Mouse (Mus musculus): ENCODE measurements around the gene Nfyb. TPM values are rescaled to one million over a fixed set of nuclear protein-coding genes. Genes with fewer than 3 reads are reported as not detected.

Nfyb gene
- polyA plus RNA-seq, 1 experiment: 21.4 TPM

- TF ChIP-seq POLR2A (IDR thresholded peaks at IDR 0.05; ENCODE audit: control insufficient read depth, extremely low read depth, insufficient read depth, low read length, poor library complexity): no peak
- TF ChIP-seq CTCF (IDR thresholded peaks at IDR 0.05; ENCODE audit: borderline replicate concordance, control insufficient read depth, extremely low read depth, insufficient read depth, low read length, poor library complexity): no peak
- Histone ChIP-seq H3K27ac (ENCODE audit: control insufficient read depth, insufficient read depth, low read length) (no peak overlapping the region), H3K4me3 (ENCODE audit: control insufficient read depth, insufficient read depth, low read length) (no peak overlapping the region), H3K36me3 (ENCODE audit: control insufficient read depth, insufficient read depth, low read length) (peaks cover 56% of the 10 kb centered on the region), H3K27me3 (ENCODE audit: control insufficient read depth, insufficient read depth, low read length) (no peaks in the 10 kb centered on the region), H3K4me1 (replicated peaks; ENCODE audit: control insufficient read depth, insufficient read depth, low read length) (no peaks in the 10 kb centered on the region; the same call in 1 of the 2 replicates)
- 76% methylated on average over 6 of the region's 6 CpGs for WGBS
- no peak for DNase-seq
Measured at GRCm38 (mm10) chr10:82744296-82744695, 19.6 kb downstream of the Nfyb start.

GRCm38 (mm10) chr10:82742578-82742977, 21.4 kb downstream of the Nfyb start:
- TF ChIP-seq POLR2A (IDR thresholded peaks at IDR 0.05; ENCODE audit: control insufficient read depth, extremely low read depth, insufficient read depth, low read length, poor library complexity): no peak
- no peak for TF ChIP-seq CTCF (IDR thresholded peaks at IDR 0.05; ENCODE audit: borderline replicate concordance, control insufficient read depth, extremely low read depth, insufficient read depth, low read length, poor library complexity)
- Histone ChIP-seq H3K27ac (ENCODE audit: control insufficient read depth, insufficient read depth, low read length) (no peak overlapping the region), H3K27me3 (ENCODE audit: control insufficient read depth, insufficient read depth, low read length) (no peaks in the 10 kb centered on the region), H3K4me1 (replicated peaks; ENCODE audit: control insufficient read depth, insufficient read depth, low read length) (no peaks in the 10 kb centered on the region; the same call in 1 of the 2 replicates), H3K4me3 (ENCODE audit: control insufficient read depth, insufficient read depth, low read length) (no peak overlapping the region), H3K36me3 (ENCODE audit: control insufficient read depth, insufficient read depth, low read length) (peaks cover 55% of the 10 kb centered on the region)
- WGBS: 100% methylated on average over 1 of the region's 1 CpGs
- no peak for DNase-seq

- Histone ChIP-seq H3K36me3 (ENCODE audit: control insufficient read depth, insufficient read depth, low read length) (peaks cover 52% of the 10 kb centered on the region), H3K27me3 (ENCODE audit: control insufficient read depth, insufficient read depth, low read length) (no peaks in the 10 kb centered on the region), H3K27ac (ENCODE audit: control insufficient read depth, insufficient read depth, low read length) (no peak overlapping the region), H3K4me1 (replicated peaks; ENCODE audit: control insufficient read depth, insufficient read depth, low read length) (no peaks in the 10 kb centered on the region; the same call in 1 of the 2 replicates), H3K4me3 (ENCODE audit: control insufficient read depth, insufficient read depth, low read length) (no peak overlapping the region)
- 98% methylated on average over 4 of the region's 4 CpGs for WGBS
- DNase-seq: no peak
- TF ChIP-seq CTCF (IDR thresholded peaks at IDR 0.05; ENCODE audit: borderline replicate concordance, control insufficient read depth, extremely low read depth, insufficient read depth, low read length, poor library complexity) (no peak), POLR2A (IDR thresholded peaks at IDR 0.05; ENCODE audit: control insufficient read depth, extremely low read depth, insufficient read depth, low read length, poor library complexity) (no peak)
Measured at GRCm38 (mm10) chr10:82741876-82742275, 22.1 kb downstream of the Nfyb start.

GRCm38 (mm10) chr10:82741354-82741753, 22.6 kb downstream of the Nfyb start:
- Histone ChIP-seq H3K4me1 (replicated peaks; ENCODE audit: control insufficient read depth, insufficient read depth, low read length) (no peaks in the 10 kb centered on the region; the same call in 1 of the 2 replicates), H3K4me3 (ENCODE audit: control insufficient read depth, insufficient read depth, low read length) (no peak overlapping the region), H3K27me3 (ENCODE audit: control insufficient read depth, insufficient read depth, low read length) (no peaks in the 10 kb centered on the region), H3K27ac (ENCODE audit: control insufficient read depth, insufficient read depth, low read length) (no peak overlapping the region), H3K36me3 (ENCODE audit: control insufficient read depth, insufficient read depth, low read length) (peaks cover 47% of the 10 kb centered on the region)
- WGBS: 99% methylated on average over 8 of the region's 8 CpGs
- TF ChIP-seq POLR2A (IDR thresholded peaks at IDR 0.05; ENCODE audit: control insufficient read depth, extremely low read depth, insufficient read depth, low read length, poor library complexity): no peak
- no peak for TF ChIP-seq CTCF (IDR thresholded peaks at IDR 0.05; ENCODE audit: borderline replicate concordance, control insufficient read depth, extremely low read depth, insufficient read depth, low read length, poor library complexity)
- DNase-seq: no peak

- Histone ChIP-seq H3K4me3 (ENCODE audit: control insufficient read depth, insufficient read depth, low read length) (peak overlapping the region; percentile 88), H3K36me3 (ENCODE audit: control insufficient read depth, insufficient read depth, low read length) (peaks cover 7% of the 10 kb centered on the region; the same call in 1 of the 2 replicates), H3K4me1 (replicated peaks; ENCODE audit: control insufficient read depth, insufficient read depth, low read length) (peaks cover 15% of the 10 kb centered on the region), H3K27me3 (ENCODE audit: control insufficient read depth, insufficient read depth, low read length) (no peaks in the 10 kb centered on the region), H3K27ac (ENCODE audit: control insufficient read depth, insufficient read depth, low read length) (no peak overlapping the region)
- no peak for DNase-seq
- WGBS: under 1% methylated on average over 59 of the region's 59 CpGs
- TF ChIP-seq CTCF (IDR thresholded peaks at IDR 0.05; ENCODE audit: borderline replicate concordance, control insufficient read depth, extremely low read depth, insufficient read depth, low read length, poor library complexity) (no peak), POLR2A (IDR thresholded peaks at IDR 0.05; ENCODE audit: control insufficient read depth, extremely low read depth, insufficient read depth, low read length, poor library complexity) (no peak)
Measured at GRCm38 (mm10) chr10:82699296-82699941, 64.5 kb downstream of the Nfyb start.

GRCm38 (mm10) chr10:82698712-82699261, 65.2 kb downstream of the Nfyb start:
- peak; percentile 96 for DNase-seq
- Histone ChIP-seq H3K36me3 (ENCODE audit: control insufficient read depth, insufficient read depth, low read length) (peaks cover 4% of the 10 kb centered on the region; the same call in 1 of the 2 replicates), H3K27me3 (ENCODE audit: control insufficient read depth, insufficient read depth, low read length) (no peaks in the 10 kb centered on the region), H3K27ac (ENCODE audit: control insufficient read depth, insufficient read depth, low read length) (peak overlapping the region; percentile 2; the same call in 1 of the 2 replicates), H3K4me1 (replicated peaks; ENCODE audit: control insufficient read depth, insufficient read depth, low read length) (peaks cover 15% of the 10 kb centered on the region), H3K4me3 (ENCODE audit: control insufficient read depth, insufficient read depth, low read length) (peak overlapping the region; percentile 88)
- TF ChIP-seq CTCF (IDR thresholded peaks at IDR 0.05; ENCODE audit: borderline replicate concordance, control insufficient read depth, extremely low read depth, insufficient read depth, low read length, poor library complexity) (0 out of 2 replicates have a peak, but pooled peaks have one; percentile 52), POLR2A (IDR thresholded peaks at IDR 0.05; ENCODE audit: control insufficient read depth, extremely low read depth, insufficient read depth, low read length, poor library complexity) (peak; percentile 55; the same call in 1 of the 2 replicates)
- 1% methylated on average over 42 of the region's 42 CpGs for WGBS

Other genes with a start within 250 kb of the Nfyb start
- 56.9 and 67.7 TPM in 2 replicates for gene 1190007I07Rik, start 140.9 kb downstream of the Nfyb start, polyA plus RNA-seq (2012; rRNA removed)
- 49.9 and 51.5 TPM in 2 replicates for gene Tdg, start 134.3 kb downstream of the Nfyb start, polyA plus RNA-seq (2012; rRNA removed)
- gene Glt8d2, start 73.5 kb downstream of the Nfyb start, polyA plus RNA-seq (2012; rRNA removed): 7.9 and 8.9 TPM in 2 replicates
- gene Hcfc2, start 68.0 kb downstream of the Nfyb start, polyA plus RNA-seq (2012; rRNA removed): 17.0 and 17.1 TPM in 2 replicates
- gene Txnrd1, start 69.8 kb upstream of the Nfyb start, polyA plus RNA-seq (2012; rRNA removed): 32.2 and 42.5 TPM in 2 replicates
- gene Eid3, start 102.5 kb upstream of the Nfyb start, polyA plus RNA-seq (2012; rRNA removed): 0.37 and 0.46 TPM in 2 replicates
- 15.5 and 19.4 TPM in 2 replicates for gene Chst11, start 221.4 kb upstream of the Nfyb start, polyA plus RNA-seq (2012; rRNA removed)